Mouse (Mus musculus) CH12.LX (cell line): ENCODE results near the gene Mrps35. TPM values are rescaled to one million over a fixed set of nuclear protein-coding genes. Genes with fewer than 3 reads are reported as not detected.

Experiments
- DNase-seq: peaks from one replicate; pipeline ENCODE4 v3.0.0-alpha.2; 2013; ENCODE audit errors: extremely low read depth
- H3K27ac ChIP-seq: 2 replicates; pipeline ENCODE4 v1.5.1; 2012; ENCODE audit warnings: low read depth, mild to moderate bottlenecking, control low read depth, moderate library complexity; ENCODE audit not compliant: insufficient read depth
- H3K27me3 ChIP-seq: replicated peaks from 2 replicates; pipeline ENCODE3; 2012; ENCODE audit warnings: inconsistent platforms
- H3K36me3 ChIP-seq, 2 experiments: replicated peaks in 1 of 2; 2 replicates each; pipeline versions ENCODE3 to v1.6.1; 2012; ENCODE audit warnings: inconsistent platforms in 1 of 2, low read length in 1 of 2, mild to moderate bottlenecking in 1 of 2, mixed read lengths in 1 of 2, moderate library complexity in 1 of 2; ENCODE audit not compliant: control insufficient read depth in 1 of 2, insufficient read depth in 1 of 2
- H3K4me1 ChIP-seq, 2 experiments: 2 replicates each; pipeline ENCODE4 v1.6.1; 2012; ENCODE audit warnings: inconsistent platforms in 1 of 2, moderate library complexity in 1 of 2; ENCODE audit not compliant: insufficient read depth in 2 of 2, control insufficient read depth in 1 of 2
- H3K4me2 ChIP-seq: 2 replicates; pipeline ENCODE4 v1.6.1; 2012; ENCODE audit warnings: low read depth, mild to moderate bottlenecking, control low read depth; ENCODE audit not compliant: poor library complexity, insufficient read depth, severe bottlenecking
- H3K4me3 ChIP-seq, 3 experiments: fragments of 150-350 bp in 1 of 3; sonication (generic) in 1 of 3; replicated peaks in 1 of 3; 2 replicates each; pipeline versions ENCODE3 to v1.5.1; 2011 to 2012; ENCODE audit warnings: low read depth in 2 of 3, low read length in 2 of 3, mild to moderate bottlenecking in 2 of 3, moderate library complexity in 2 of 3, control low read depth in 1 of 3, improper control_type of control experiment in 1 of 3, inconsistent platforms in 1 of 3, mixed read lengths in 1 of 3; ENCODE audit not compliant: poor library complexity in 1 of 3
- H3K79me2 ChIP-seq: replicated peaks from 2 replicates; pipeline ENCODE4 v1.6.1; 2012; ENCODE audit warnings: mild to moderate bottlenecking, moderate library complexity; ENCODE audit not compliant: control insufficient read depth, poor library complexity, insufficient read depth, severe bottlenecking; ENCODE audit errors: extremely low read depth
- H3K9ac ChIP-seq: 2 replicates; pipeline ENCODE4 v1.6.1; 2012; ENCODE audit warnings: low read depth, mild to moderate bottlenecking, control low read depth, moderate library complexity; ENCODE audit not compliant: insufficient read depth
- H3K9me3 ChIP-seq: replicated peaks from 2 replicates; pipeline ENCODE3; 2012; ENCODE audit warnings: low read length, inconsistent platforms, mixed read lengths
- CHD2 ChIP-seq: IDR thresholded peaks from 2 replicates; pipeline ENCODE4 v1.6.1; 2011; ENCODE audit warnings: low read length, improper control_type of control experiment
- CTCF ChIP-seq, 2 experiments: IDR thresholded peaks in 1 of 2; conservative IDR thresholded peaks in 1 of 2; 2 replicates each; pipeline ENCODE4 v1.5.1; 2011 to 2012; ENCODE audit warnings: low read depth in 2 of 2, low read length in 2 of 2, improper control_type of control experiment in 1 of 2, inconsistent platforms in 1 of 2, mild to moderate bottlenecking in 1 of 2, moderate library complexity in 1 of 2
- ELF1 ChIP-seq: IDR thresholded peaks from 2 replicates; pipeline ENCODE4 v1.6.1; 2014; ENCODE audit warnings: low read depth, mild to moderate bottlenecking, inconsistent platforms, low read length, improper control_type of control experiment
- GABPA ChIP-seq: IDR thresholded peaks from 2 replicates; pipeline ENCODE4 v1.6.1; 2012; ENCODE audit warnings: low read depth, low read length, improper control_type of control experiment, inconsistent platforms; ENCODE audit not compliant: insufficient replicate concordance
- HCFC1 ChIP-seq: IDR thresholded peaks from 2 replicates; pipeline ENCODE4 v1.6.1; 2012; ENCODE audit warnings: low read depth, mild to moderate bottlenecking, inconsistent platforms, low read length, improper control_type of control experiment
- IRF4 ChIP-seq: IDR thresholded peaks from 2 replicates; pipeline ENCODE4 v1.6.1; 2014; ENCODE audit warnings: low read depth, mild to moderate bottlenecking, inconsistent platforms, low read length, improper control_type of control experiment
- JUND ChIP-seq: conservative IDR thresholded peaks from 2 replicates; pipeline ENCODE4 v1.6.1; 2011; ENCODE audit warnings: low read depth, low read length, improper control_type of control experiment
- MAFK ChIP-seq: IDR thresholded peaks from 2 replicates; pipeline ENCODE4 v1.6.1; 2011; ENCODE audit warnings: low read length, improper control_type of control experiment; ENCODE audit not compliant: insufficient replicate concordance
- MAX ChIP-seq: IDR thresholded peaks from 2 replicates; pipeline ENCODE4 v1.6.1; 2011; ENCODE audit warnings: low read length, improper control_type of control experiment
- MXI1 ChIP-seq: IDR thresholded peaks from 2 replicates; pipeline ENCODE4 v1.6.1; 2011; ENCODE audit warnings: mild to moderate bottlenecking, low read depth, low read length, improper control_type of control experiment
- MYC ChIP-seq: IDR thresholded peaks from 2 replicates; pipeline ENCODE4 v1.6.1; 2011; ENCODE audit warnings: low read depth, mild to moderate bottlenecking, improper control_type of control experiment, low read length
- POLR2A ChIP-seq: IDR thresholded peaks from 2 replicates; pipeline ENCODE4 v1.6.1; 2011; ENCODE audit warnings: low read depth, mild to moderate bottlenecking, improper control_type of control experiment, low read length
- POLR2AphosphoS2 ChIP-seq: IDR thresholded peaks from 2 replicates; pipeline ENCODE4 v1.6.1; 2011; ENCODE audit warnings: low read depth, low read length, improper control_type of control experiment
- RAD21 ChIP-seq: IDR thresholded peaks from 2 replicates; pipeline ENCODE4 v1.6.1; 2011; ENCODE audit warnings: low read depth, mild to moderate bottlenecking, low read length, improper control_type of control experiment, moderate library complexity
- RCOR1 ChIP-seq: conservative IDR thresholded peaks from 2 replicates; pipeline ENCODE4 v1.6.1; 2012; ENCODE audit warnings: low read depth, mild to moderate bottlenecking, inconsistent platforms, low read length, improper control_type of control experiment
- SMC3 ChIP-seq: IDR thresholded peaks from 2 replicates; pipeline ENCODE4 v1.6.1; 2011; ENCODE audit warnings: low read depth, low read length, improper control_type of control experiment
- UBTF ChIP-seq: IDR thresholded peaks from 2 replicates; pipeline ENCODE4 v1.6.1; 2012; ENCODE audit warnings: low read depth, mild to moderate bottlenecking, inconsistent platforms, low read length, improper control_type of control experiment, moderate library complexity
- USF1 ChIP-seq: IDR thresholded peaks from 2 replicates; pipeline ENCODE4 v1.6.1; 2014; ENCODE audit warnings: low read depth, mild to moderate bottlenecking, inconsistent platforms, low read length, improper control_type of control experiment
- ZC3H11A ChIP-seq: IDR thresholded peaks from 2 replicates; pipeline ENCODE4 v1.6.1; 2012; ENCODE audit warnings: low read depth, mild to moderate bottlenecking, inconsistent platforms, low read length, improper control_type of control experiment
- ZKSCAN1 ChIP-seq: IDR thresholded peaks from 2 replicates; pipeline ENCODE4 v1.6.1; 2012; ENCODE audit warnings: low read depth, inconsistent platforms, low read length, improper control_type of control experiment, borderline replicate concordance
- ZMIZ1 ChIP-seq: IDR thresholded peaks from 2 replicates; pipeline ENCODE4 v1.6.1; 2012; ENCODE audit warnings: low read depth, mild to moderate bottlenecking, inconsistent platforms, low read length, improper control_type of control experiment
- dilution Hi-C: fragments of 300-500 bp; cut with MboI; formaldehyde crosslinking; loops from 2 replicates; pipeline ENCODE4 v1.14.3; 2020; ENCODE audit warnings: low sequenced_read_pairs; ENCODE audit not compliant: extremely low pct_unique_long_range_greater_than_20kb, extremely low pct_ligation_motif_present
- in situ Hi-C: fragments of 300-500 bp; cut with MboI; formaldehyde crosslinking; loops from 3 replicates; pipeline ENCODE4 v1.14.3; 2019; ENCODE audit warnings: low sequenced_read_pairs, low pct_ligation_motif_present, low pct_unique_long_range_greater_than_20kb, mixed read lengths
- polyA plus RNA-seq: library from polyadenylated mRNA; unstranded; fragments of >175 nt; gene quantifications from 2 replicates; pipeline ENCODE4 v1.2.1, GENCODE M21; 2012; ENCODE audit warnings: low read depth; ENCODE audit not compliant: insufficient read length
- total RNA-seq, 2 experiments: library from RNA; depleted of rRNA; stranded (reverse); fragments of 300-350 nt in 1 of 2; fragments of >200 nt in 1 of 2; gene quantifications; 2 replicates each; pipeline ENCODE4 v1.2.3; 2012 to 2014

Gene Mrps35
- total and polyA plus RNA-seq, 3 experiments = 36.6 to 141 (median 84.2) TPM

DNA sequence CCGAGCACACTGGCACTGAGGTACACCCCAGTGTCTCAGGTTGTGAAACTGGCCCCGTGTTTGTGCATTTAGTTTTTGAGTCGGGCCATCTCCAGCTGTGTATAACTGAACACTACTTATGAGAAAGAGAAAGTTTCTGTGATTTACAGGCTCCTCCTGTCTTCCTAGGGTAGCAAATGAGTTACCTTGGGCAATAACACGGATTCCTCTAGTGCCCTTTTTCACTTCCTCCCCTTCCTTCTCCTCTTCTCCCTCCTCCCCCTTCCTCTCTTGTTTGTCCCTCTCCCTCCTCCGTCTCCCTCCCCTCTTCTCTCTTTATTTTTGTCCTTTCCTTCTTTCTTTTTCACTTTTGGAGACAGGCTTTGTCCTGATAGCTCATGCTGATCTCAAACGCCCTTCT, 31.0 kb upstream of the Mrps35 start (continued):
- TF ChIP-seq SMC3 (no peak), ZMIZ1 (no peak), JUND (no peak), MAFK (no peak), GABPA (no peak), CHD2 (no peak), MXI1 (no peak; the same call in 1 of the 2 replicates), MYC (no peak), ZC3H11A (no peak), ELF1 (no peak; the same call in 1 of the 2 replicates), RCOR1 (peak; percentile 21; the same call in 1 of the 2 replicates), MAX (no peak), HCFC1 (no peak), UBTF (no peak), POLR2AphosphoS2 (no peak), USF1 (no peak)

DNA sequence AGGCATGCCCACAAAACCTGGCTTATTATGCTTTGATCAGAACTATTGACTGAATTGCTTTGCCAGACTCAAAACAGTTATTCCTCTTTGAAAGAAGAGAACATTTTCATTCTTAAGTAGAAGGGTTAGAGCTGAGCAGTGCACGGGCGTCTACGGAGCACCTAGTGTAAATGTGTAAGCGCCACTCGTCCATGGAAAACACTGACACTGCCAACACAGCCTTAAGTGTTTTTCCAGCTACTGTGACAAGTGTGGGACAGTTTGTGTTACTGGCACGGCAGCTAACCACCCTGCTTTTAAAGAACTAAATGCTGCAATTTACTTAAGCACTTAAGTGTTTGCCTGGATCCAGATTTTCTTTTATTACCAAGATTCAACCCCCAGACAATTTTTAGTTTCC, 30.6 kb upstream of the Mrps35 start:
- in situ Hi-C loops (loop anchor here (5.0 to 10.0 kb wide), 2 partner anchors 80 to 233 kb away; partner anchors contain the start of gene Klhl42), dilution Hi-C loops (no loop called here)
- Histone ChIP-seq H3K4me2 (peak overlapping the region; percentile 83; the same call in 1 of the 2 replicates), H3K36me3 (peaks cover 3 to 40% of the 10 kb centered on the region in 2 experiments), H3K27me3 (no peaks in the 10 kb centered on the region), H3K4me1 (peaks cover 4 to 36% of the 10 kb centered on the region in 2 experiments), H3K79me2 (no peaks in the 10 kb centered on the region), H3K9ac (peak overlapping the region; percentile 93), H3K9me3 (no peaks in the 10 kb centered on the region), H3K4me3 (no peak overlapping the region), H3K27ac (peak overlapping the region; percentile 90)
- TF ChIP-seq ZC3H11A (no peak), IRF4 (no peak), CHD2 (no peak)
- no peak for DNase-seq

DNA sequence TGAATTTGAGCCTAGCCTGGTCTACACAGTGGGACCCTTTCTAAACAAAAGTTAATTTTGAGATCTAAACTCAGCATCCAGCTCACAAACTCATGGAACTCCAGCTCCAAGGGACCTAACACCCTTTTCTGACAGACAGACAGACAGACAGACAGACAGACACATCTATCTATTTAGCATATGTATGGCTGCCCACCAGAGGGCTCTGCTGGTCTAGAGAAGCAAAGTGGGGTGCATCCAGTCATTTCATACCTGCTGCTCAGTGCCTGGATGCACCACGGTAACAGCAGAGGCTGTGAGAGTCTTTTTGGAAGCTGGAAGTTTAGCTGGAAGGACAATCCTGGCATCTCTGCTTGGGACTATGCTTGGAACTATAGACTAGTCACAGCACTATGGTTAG, 29.0 kb upstream of the Mrps35 start:
- no peak overlapping the region for H3K4me2 ChIP-seq
- no peak overlapping the region for H3K9ac ChIP-seq
- TF ChIP-seq POLR2A (no peak), SMC3 (peak; percentile 54), RAD21 (peak; percentile 63), UBTF (no peak), CTCF (conservative IDR thresholded peaks at IDR 0.05 in 1 of 2, IDR thresholded peaks at IDR 0.05 in 1 of 2; ENCODE audit: low read depth in 2 of 2, low read length in 2 of 2) (peak in 1 of 2 experiments; percentile 54; a peak in 2 of 4 replicates), ELF1 (no peak), MXI1 (no peak), HCFC1 (no peak), ZKSCAN1 (no peak), JUND (no peak), IRF4 (peak; percentile 46; the same call in 1 of the 2 replicates)
- H3K4me1 ChIP-seq = peaks cover 6 to 51% of the 10 kb centered on the region in 2 experiments
- no peaks in the 10 kb centered on the region for H3K79me2 ChIP-seq
- no peak overlapping the region for H3K4me3 ChIP-seq
- in situ Hi-C loops (loop anchor here (5.0 to 10.0 kb wide), 2 partner anchors 79 to 231 kb away; partner anchors contain the start of gene Klhl42), dilution Hi-C loops (no loop called here)
- peaks cover 3 to 41% of the 10 kb centered on the region in 2 experiments for H3K36me3 ChIP-seq
- no peaks in the 10 kb centered on the region for H3K9me3 ChIP-seq
- no peak overlapping the region for H3K27ac ChIP-seq
- DNase-seq = peak; percentile 27
- no peaks in the 10 kb centered on the region for H3K27me3 ChIP-seq
